Comparison of ENCODE assay signal across 9 mouse cellular contexts in the genomic region with DNA sequence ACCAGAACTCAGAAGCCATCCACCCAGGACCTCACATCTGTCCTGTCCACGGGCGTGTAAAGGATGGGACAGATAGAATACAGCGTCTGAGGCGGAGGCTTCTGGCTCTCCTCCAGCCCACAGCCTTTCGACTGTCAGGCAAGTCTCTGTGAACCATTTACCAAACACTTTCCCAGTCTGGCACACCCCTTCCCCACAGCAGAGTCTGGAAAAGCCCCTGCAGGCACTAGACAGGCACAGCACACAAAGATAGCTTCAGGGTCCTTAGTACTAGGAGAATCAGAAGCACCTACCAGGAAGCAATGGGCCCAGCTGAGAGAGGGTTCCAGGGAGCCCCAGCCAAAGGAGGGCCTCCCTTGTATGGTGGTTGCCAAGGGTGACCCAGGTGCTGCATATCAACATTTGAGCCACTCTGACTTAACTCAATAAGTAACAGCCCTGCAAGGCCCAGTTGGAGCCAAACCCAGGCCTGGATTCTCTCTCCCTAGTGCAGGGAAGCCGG. TPM values are rescaled to one million over a fixed set of nuclear protein-coding genes. Genes with fewer than 3 reads are reported as not detected.
DNase-seq lines count a peak whose midpoint lies in the region; ATAC-seq and TF ChIP-seq lines count a peak whose summit lies in the region.
"Had no signal": no experiment of that assay in that cellular context is flagged by ENCODE, and none has a peak within 500 bp of the region (broad histone marks: within the 10 kb centered on the region; RNA-seq: fewer than 3 reads in every experiment).

No protein-coding gene starts in this region.

- no peaks in the 10 kb centered on the region for H3K36me3 ChIP-seq in spleen, adult 2 months (ENCODE audit: control insufficient read depth, insufficient read depth, low read length)
- H3K36me3 ChIP-seq in limb, embryonic 10.5 days, result no peaks in the 10 kb centered on the region

- 44% methylated on average over 6 of the region's 6 CpGs for WGBS in spleen, adult 2 months
- 48% methylated on average over 6 of the region's 6 CpGs for WGBS in limb, embryonic 10.5 days

- no peak for TF ChIP-seq CTCF in spleen, adult 2 months (IDR thresholded peaks at IDR 0.05; ENCODE audit: extremely low read depth, insufficient read depth, insufficient read length, insufficient replicate concordance)

- no peak overlapping the region for H3K4me3 ChIP-seq in spleen, adult 2 months (ENCODE audit: extremely low read depth, insufficient read depth, insufficient read length)
- H3K4me3 ChIP-seq in limb, embryonic 10.5 days, result peak overlapping the region; percentile 24; the same call in 1 of the 2 replicates
- H3K4me3 ChIP-seq: megakaryocyte, embryonic 14.5 days had no signal

- H3K9me3 ChIP-seq in limb, embryonic 10.5 days (replicated peaks), result no peaks in the 10 kb centered on the region

- H3K4me1 ChIP-seq in spleen, adult 2 months (ENCODE audit: control insufficient read depth, insufficient read depth, insufficient read length), result peaks cover 23% of the 10 kb centered on the region; the same call in 1 of the 2 replicates
- peaks cover 51% of the 10 kb centered on the region for H3K4me1 ChIP-seq in limb, embryonic 10.5 days

- ATAC-seq in erythroblast, adult 5-6 weeks (replicated peaks; ENCODE audit: low FRiP score, poor library complexity, severe bottlenecking), result peak; percentile 69
- peak; percentile 35 to 61 for ATAC-seq in hematopoietic stem cell, adult 5-6 weeks (replicated peaks in 1 of 2; ENCODE audit: insufficient read depth in 1 of 2, low FRiP score in 2 of 2, low TSS enrichment in 1 of 2, low read depth in 1 of 2, poor library complexity in 2 of 2, severe bottlenecking in 2 of 2)

- peak overlapping the region; percentile 52 for H3K27ac ChIP-seq in spleen, adult 2 months (ENCODE audit: insufficient read depth, low read length)
- peak overlapping the region; percentile 81 for H3K27ac ChIP-seq in limb, embryonic 10.5 days

- no peak for DNase-seq in spleen, adult 2 months (ENCODE audit: low read depth in 1 of 2, low spot score in 2 of 2)
- DNase-seq in spleen, adult 18-20 months, result no peak
- peak; percentile 76 for DNase-seq in limb, embryonic 10.5 days (ENCODE audit: low spot score)
- peak; percentile 34 for DNase-seq in neural tube, embryonic 10.5 days (ENCODE audit: extremely low spot score, low spot score)
- no peak for DNase-seq in cerebellum, postnatal 25 days
- no peak for DNase-seq in spleen, postnatal 14 days (ENCODE audit: low spot score in 2 of 2)

- TF ChIP-seq POLR2A in spleen, adult 2 months (IDR thresholded peaks at IDR 0.05; ENCODE audit: low read depth, low read length), result no peak

- no peaks in the 10 kb centered on the region for H3K27me3 ChIP-seq in spleen, adult 2 months (ENCODE audit: control insufficient read depth, insufficient read depth, low read length)
- no peaks in the 10 kb centered on the region for H3K27me3 ChIP-seq in limb, embryonic 10.5 days (ENCODE audit: low read depth, poor library complexity, severe bottlenecking)

RNA-seq across cellular contexts. Expression of gene Rph3al, which starts 0.8 kb away (rescaled TPM):
- polyA plus RNA-seq in spleen, adult 2 months (2012; rRNA removed), result 3.8 and 5.5 TPM in 2 replicates
- 5.6 and 11.1 TPM in 2 replicates for total RNA-seq in erythroblast, adult 5-6 weeks (2015; ENCODE audit: low replicate concordance)
- total RNA-seq in erythroblast, adult 5-6 weeks (2017; ENCODE audit: low replicate concordance), result 7.5 and 10.3 TPM in 2 replicates
- total RNA-seq in hematopoietic stem cell, adult 5-6 weeks (2017), result 2.6 and 4.4 TPM in 2 replicates
- 1.2 and 2.4 TPM in 2 replicates for polyA plus RNA-seq in limb, embryonic 10.5 days (2016; fragmentation: Nextera tagmentation; extraction: Ambion mirVana)

Comparison
In these comparisons a context has a peak if more than half of its experiments do, and no peak if none do; other contexts are left out.
1. DNase-seq: peak in limb, embryonic 10.5 days (single experiment) and neural tube, embryonic 10.5 days (single experiment); none in spleen, adult 2 months (0 of 2), spleen, adult 18-20 months (0 of 2), cerebellum, postnatal 25 days (0 of 2) and spleen, postnatal 14 days (0 of 2).